In genomic region chr2:101966017-101966416, GRCm38 (mm10) we compare ENCODE assay signal across 13 mouse cellular contexts.
DNase-seq lines count a peak whose midpoint lies in the region; ATAC-seq and TF ChIP-seq lines count a peak whose summit lies in the region.
"Had no signal": no experiment of that assay in that cellular context is flagged by ENCODE, and none has a peak within 500 bp of the region (broad histone marks: within the 10 kb centered on the region; RNA-seq: fewer than 3 reads in every experiment).

No protein-coding gene starts in this region.

- H3K4me1 ChIP-seq in kidney, embryonic 14.5 days (ENCODE audit: control insufficient read depth, insufficient read depth, low read length): peaks cover 30% of the 10 kb centered on the region
- peaks cover 6 to 7% of the 10 kb centered on the region in 2 experiments; a peak in 2 of 4 replicates for H3K4me1 ChIP-seq in ES-E14 (ENCODE audit: control insufficient read depth in 2 of 2, insufficient read depth in 2 of 2, low read length in 2 of 2, poor library complexity in 1 of 2)
- H3K4me1 ChIP-seq in forebrain, embryonic 14.5 days (ENCODE audit: control insufficient read depth, insufficient read depth, low read length): peaks cover 52% of the 10 kb centered on the region
- H3K4me1 ChIP-seq in liver, postnatal 0 days (ENCODE audit: insufficient read depth): peaks cover 8% of the 10 kb centered on the region

- no peak overlapping the region; the same call in 1 of the 2 replicates for H3K27ac ChIP-seq in kidney, embryonic 14.5 days (ENCODE audit: low read depth, low read length)
- H3K27ac ChIP-seq in ES-E14 (ENCODE audit: insufficient read depth, low read depth, low read length, poor library complexity, severe bottlenecking): no peak overlapping the region
- H3K27ac ChIP-seq in forebrain, embryonic 14.5 days (ENCODE audit: low read depth, low read length): peak overlapping the region; percentile 41; the same call in 1 of the 2 replicates
- peak overlapping the region; percentile 44; the same call in 1 of the 2 replicates for H3K27ac ChIP-seq in liver, postnatal 0 days (ENCODE audit: low read depth)
- H3K27ac ChIP-seq: gastrocnemius, adult 2 months had no signal

- TF ChIP-seq CTCF in liver, postnatal 0 days (IDR thresholded peaks at IDR 0.05; ENCODE audit: low read depth): no peak

- ATAC-seq in kidney, embryonic 14.5 days (ENCODE audit: low FRiP score, low TSS enrichment): no peak
- ATAC-seq in forebrain, embryonic 14.5 days: peak; percentile 19; the same call in 1 of the 2 replicates
- ATAC-seq in liver, postnatal 0 days: no peak
- ATAC-seq: activated CD4-positive, CD25-positive, alpha-beta regulatory T cell, adult 4 months had no signal

- TF ChIP-seq EP300 in liver, postnatal 0 days (IDR thresholded peaks at IDR 0.05; ENCODE audit: low read depth): no peak

- 63% methylated on average over 4 of the region's 4 CpGs for WGBS in kidney, embryonic 14.5 days
- WGBS in forebrain, embryonic 14.5 days: 24% methylated on average over 4 of the region's 4 CpGs
- 59% methylated on average over 4 of the region's 4 CpGs for WGBS in liver, postnatal 0 days (ENCODE audit: insufficient replicate concordance)

- H3K27me3 ChIP-seq in kidney, embryonic 14.5 days (ENCODE audit: control insufficient read depth, insufficient read depth, low read length): no peaks in the 10 kb centered on the region
- H3K27me3 ChIP-seq in forebrain, embryonic 14.5 days (replicated peaks; ENCODE audit: control insufficient read depth, insufficient read depth, low read length): no peaks in the 10 kb centered on the region
- no peaks in the 10 kb centered on the region for H3K27me3 ChIP-seq in liver, postnatal 0 days (ENCODE audit: insufficient read depth, low read length)

- no peak overlapping the region for H3K4me3 ChIP-seq in kidney, embryonic 14.5 days (ENCODE audit: low read length)
- no peak overlapping the region for H3K4me3 ChIP-seq in ES-E14 (ENCODE audit: insufficient read depth in 1 of 2, low read depth in 1 of 2, low read length in 2 of 2, poor library complexity in 1 of 2, severe bottlenecking in 1 of 2)
- no peak overlapping the region for H3K4me3 ChIP-seq in forebrain, embryonic 14.5 days (ENCODE audit: low read depth, low read length)
- H3K4me3 ChIP-seq in liver, postnatal 0 days (ENCODE audit: low read depth, low read length): no peak overlapping the region
- H3K4me3 ChIP-seq: gastrocnemius, adult 2 months had no signal

- no peaks in the 10 kb centered on the region for H3K36me3 ChIP-seq in kidney, embryonic 14.5 days (ENCODE audit: control insufficient read depth, insufficient read depth, low read length)
- no peaks in the 10 kb centered on the region for H3K36me3 ChIP-seq in ES-E14 (ENCODE audit: control insufficient read depth, insufficient read depth, low read length, poor library complexity, severe bottlenecking)
- H3K36me3 ChIP-seq in forebrain, embryonic 14.5 days (ENCODE audit: control insufficient read depth, insufficient read depth, low read length): no peaks in the 10 kb centered on the region
- H3K36me3 ChIP-seq in liver, postnatal 0 days (replicated peaks; ENCODE audit: insufficient read depth, low read length): no peaks in the 10 kb centered on the region

- H3K9ac ChIP-seq in kidney, embryonic 14.5 days (ENCODE audit: low read depth, low read length): no peak overlapping the region
- H3K9ac ChIP-seq in ES-E14 (ENCODE audit: insufficient read depth, low read depth, low read length, poor library complexity, severe bottlenecking): no peak overlapping the region
- no peak overlapping the region for H3K9ac ChIP-seq in forebrain, embryonic 14.5 days (ENCODE audit: low read length)
- no peak overlapping the region for H3K9ac ChIP-seq in liver, postnatal 0 days (replicated peaks)

- in situ Hi-C loops in ES-E14 (cut with MboI; ENCODE audit: low sequenced_read_pairs in 2 of 2, unreplicated experiment in 2 of 2): no loop called here

- H3K9me3 ChIP-seq in kidney, embryonic 14.5 days (ENCODE audit: control insufficient read depth, low read length): no peaks in the 10 kb centered on the region
- no peaks in the 10 kb centered on the region for H3K9me3 ChIP-seq in ES-E14 (ENCODE audit: control insufficient read depth, insufficient read depth, low read depth, low read length)
- H3K9me3 ChIP-seq in forebrain, embryonic 14.5 days (replicated peaks; ENCODE audit: control insufficient read depth, low read length): no peaks in the 10 kb centered on the region
- no peaks in the 10 kb centered on the region for H3K9me3 ChIP-seq in liver, postnatal 0 days (ENCODE audit: low read length)

- DNase-seq in kidney, adult 8-10 months: peak; percentile 37 to 50
- no peak for DNase-seq in ES-E14 (ENCODE audit: low read depth, low spot score)
- no peak for DNase-seq in forebrain, embryonic 14.5 days (ENCODE audit: low spot score)
- DNase-seq in liver, postnatal 0 days: no peak
- no peak for DNase-seq in urinary bladder, postnatal 10 days (ENCODE audit: low spot score)
- DNase-seq in thymus, postnatal 10 days (ENCODE audit: low spot score in 2 of 2): no peak
- DNase-seq: cerebellum, adult 9-10 months; gastrocnemius, adult 2 months; left cerebral cortex, postnatal 4 days; lung, postnatal 14 days; thymus, postnatal 4 days had no signal

- H3K4me2 ChIP-seq in kidney, embryonic 14.5 days (replicated peaks; ENCODE audit: low read depth, low read length): no peak overlapping the region
- no peak overlapping the region; the same call in 1 of the 2 replicates for H3K4me2 ChIP-seq in forebrain, embryonic 14.5 days (ENCODE audit: low read length)
- H3K4me2 ChIP-seq in liver, postnatal 0 days (ENCODE audit: low read depth, low read length): peak overlapping the region; percentile 51

TF ChIP-seq in ES-E14, 5 proteins besides CTCF, POLR2A, EP300 and RAD21:
- 0 out of 2 replicates have a peak, but pooled peaks have one; percentile 15 for TF ChIP-seq MAFK (IDR thresholded peaks at IDR 0.05; ENCODE audit: insufficient read depth, low read depth, low read length)
- TF ChIP-seq HCFC1 (IDR thresholded peaks at IDR 0.05; ENCODE audit: borderline replicate concordance, insufficient read depth, low read length): no peak

Comparison
In these comparisons a context has a peak if more than half of its experiments do, and no peak if none do; other contexts are left out.
1. DNase-seq: peak in kidney, adult 8-10 months (2 of 2); none in ES-E14 (single experiment), forebrain, embryonic 14.5 days (single experiment), liver, postnatal 0 days (single experiment), urinary bladder, postnatal 10 days (single experiment) and thymus, postnatal 10 days (0 of 2).
2. H3K27ac ChIP-seq: peak in forebrain, embryonic 14.5 days (single experiment) and liver, postnatal 0 days (single experiment); none in kidney, embryonic 14.5 days (single experiment) and ES-E14 (single experiment).